Mouse (Mus musculus) heart, postnatal 25 days (tissue): Measurements from ENCODE around the gene Zc3h12c. TPM values are rescaled to one million over a fixed set of nuclear protein-coding genes. Genes with fewer than 3 reads are reported as not detected.

ENCODE experiments used
- microRNA-seq: library from miRNA; unstranded; fragments of <30 nt; microRNA quantifications from one replicate; pipeline ENCODE4 v1.2.0, GENCODE M21; 2022
- total RNA-seq, 2 experiments: library from RNA; stranded (reverse); gene quantifications; 2 replicates each; pipeline ENCODE4 v1.2.3; 2021

Gene Zc3h12c
- total RNA-seq, 2 experiments from 2014 or later: 8.1 to 9.2 TPM

Small RNA genes lying within 50 kb of the gene (microRNA-seq; reads per million reads assigned to microRNA genes)
- gene Gm27686 (not detected), gene Mir6244 (not detected)

Other genes with a start within 250 kb of the Zc3h12c start
- gene Fdx1, start 205.0 kb downstream of the Zc3h12c start, total RNA-seq: 100 to 1,000 TPM; 105 to 116 TPM
- 10 to 100 TPM; 91.6 to 92.5 TPM for gene Rdx, start 121.4 kb downstream of the Zc3h12c start, total RNA-seq